Mouse (Mus musculus) small intestine, adult 2 months (tissue): ENCODE measurements around the gene Lbhd2. TPM values are rescaled to one million over a fixed set of nuclear protein-coding genes. Genes with fewer than 3 reads are reported as not detected.

ENCODE experiments used
- H3K27ac ChIP-seq: fragments of 200-500 bp; 2 replicates; pipeline ENCODE4 v1.5.1; 2012; ENCODE audit warnings: low read depth, low read length, control low read depth, inconsistent platforms; ENCODE audit not compliant: insufficient read depth
- H3K27me3 ChIP-seq: fragments of 200-500 bp; 2 replicates; pipeline ENCODE4 v1.6.1; 2012; ENCODE audit warnings: mild to moderate bottlenecking, moderate library complexity, low read length, inconsistent platforms; ENCODE audit not compliant: control insufficient read depth, insufficient read depth
- H3K36me3 ChIP-seq: fragments of 200-500 bp; 2 replicates; pipeline ENCODE4 v1.6.1; 2012; ENCODE audit warnings: mild to moderate bottlenecking, low read length, control low read depth, inconsistent platforms; ENCODE audit not compliant: control insufficient read depth, insufficient read depth
- H3K4me1 ChIP-seq: fragments of 200-500 bp; 2 replicates; pipeline ENCODE4 v1.6.1; 2012; ENCODE audit warnings: low read length, inconsistent platforms, mixed read lengths; ENCODE audit not compliant: control insufficient read depth, insufficient read depth, insufficient read length
- H3K4me3 ChIP-seq: fragments of 200-500 bp; 2 replicates; pipeline ENCODE4 v1.5.1; 2012; ENCODE audit warnings: low read depth, mild to moderate bottlenecking, control low read depth, inconsistent platforms, low read length, moderate library complexity
- CTCF ChIP-seq: fragments of 200-500 bp; IDR thresholded peaks from 2 replicates; pipeline ENCODE4 v1.5.1; 2012; ENCODE audit warnings: low read depth, mild to moderate bottlenecking, control low read depth, inconsistent platforms, low read length, moderate library complexity, mixed read lengths; ENCODE audit not compliant: insufficient replicate concordance, insufficient read length; ENCODE audit errors: extremely low read depth
- POLR2A ChIP-seq: fragments of 200-500 bp; IDR thresholded peaks from 2 replicates; pipeline ENCODE4 v1.6.1; 2012; ENCODE audit warnings: low read depth, mild to moderate bottlenecking, control low read depth, inconsistent platforms, low read length, moderate library complexity
- WGBS: fragments of 180-500 bp; shearing (Covaris S2); methylation state at CpG from one replicate; pipeline ENCODE4 v1.1.7; 2018; 5-methylcytosine and 5-hydroxymethylcytosine counted together
- polyA plus RNA-seq: library from polyadenylated mRNA; depleted of rRNA; stranded (reverse); fragments of >200 nt; gene quantifications from 2 replicates; pipeline ENCODE4 v1.2.3, GENCODE M21; 2012

The Lbhd2 gene
- polyA plus RNA-seq, 1 experiment, result not detected

GRCm38 (mm10) chr12:111404880-111405279 lies 1.7 kb upstream of the Lbhd2 start:
- H3K4me3 ChIP-seq, result no peak overlapping the region
- H3K4me1 ChIP-seq, result no peaks in the 10 kb centered on the region
- no peak for TF ChIP-seq POLR2A
- no peak for TF ChIP-seq CTCF
- peaks cover 16% of the 10 kb centered on the region for H3K27me3 ChIP-seq
- H3K27ac ChIP-seq, result no peak overlapping the region
- H3K36me3 ChIP-seq, result no peaks in the 10 kb centered on the region
- WGBS, result 48% methylated on average over 10 of the region's 10 CpGs

GRCm38 (mm10) chr12:111409583-111409982 lies 3.0 kb downstream of the Lbhd2 start:
- H3K4me3 ChIP-seq, result no peak overlapping the region
- peaks cover 3% of the 10 kb centered on the region for H3K4me1 ChIP-seq
- WGBS, result 33% methylated on average over 5 of the region's 5 CpGs
- H3K27me3 ChIP-seq, result peaks cover 16% of the 10 kb centered on the region; the same call in 1 of the 2 replicates
- H3K27ac ChIP-seq, result no peak overlapping the region
- no peaks in the 10 kb centered on the region for H3K36me3 ChIP-seq
- TF ChIP-seq CTCF (no peak), POLR2A (no peak)

- H3K27me3 ChIP-seq, result peaks cover 11% of the 10 kb centered on the region; the same call in 1 of the 2 replicates
- TF ChIP-seq CTCF (no peak), POLR2A (no peak)
- H3K4me1 ChIP-seq, result peaks cover 4% of the 10 kb centered on the region
- H3K27ac ChIP-seq, result no peak overlapping the region
- 65% methylated on average over 8 of the region's 8 CpGs for WGBS
- no peak overlapping the region for H3K4me3 ChIP-seq
- H3K36me3 ChIP-seq, result no peaks in the 10 kb centered on the region
These were observed 5.2 kb downstream of the Lbhd2 start for GRCm38 (mm10) chr12:111411631-111412355.

- no peak for TF ChIP-seq CTCF
- H3K27ac ChIP-seq, result no peak overlapping the region
- WGBS, result 44% methylated on average over 12 of the region's 12 CpGs
These were observed 6.1 kb downstream of the Lbhd2 start for GRCm38 (mm10) chr12:111412581-111413284.

GRCm38 (mm10) chr12:111413300-111413699 lies 6.7 kb downstream of the Lbhd2 start:
- H3K27ac ChIP-seq, result no peak overlapping the region
- no peaks in the 10 kb centered on the region for H3K36me3 ChIP-seq
- peak; percentile 98 for TF ChIP-seq CTCF
- TF ChIP-seq POLR2A, result no peak
- no peaks in the 10 kb centered on the region for H3K27me3 ChIP-seq
- peaks cover 8% of the 10 kb centered on the region for H3K4me1 ChIP-seq
- WGBS, result 3% methylated on average over 21 of the region's 21 CpGs
- H3K4me3 ChIP-seq, result peak overlapping the region; percentile 27

More at GRCm38 (mm10) chr12:111412581-111413284, 6.1 kb downstream of the Lbhd2 start:
- Histone ChIP-seq H3K4me3 (peak overlapping the region; percentile 27), H3K27me3 (peaks cover 2% of the 10 kb centered on the region; the same call in 1 of the 2 replicates), H3K36me3 (no peaks in the 10 kb centered on the region), H3K4me1 (peaks cover 8% of the 10 kb centered on the region)

GRCm38 (mm10) chr12:111416921-111417779 lies 10.5 kb downstream of the Lbhd2 start, which contains the start of gene Exoc3l4:
Gene Exoc3l4 (plus strand): TSS chr12:111417017.
- no peak; the same call in 1 of the 2 replicates for TF ChIP-seq CTCF
- peak; percentile 65; the same call in 1 of the 2 replicates for TF ChIP-seq POLR2A
- Histone ChIP-seq H3K27me3 (no peaks in the 10 kb centered on the region), H3K27ac (peak within 1 kb of the TSS; percentile 90), H3K36me3 (peaks cover 3% of the 10 kb centered on the region), H3K4me3 (peak within 1 kb of the TSS; percentile 67), H3K4me1 (peaks cover 11% of the 10 kb centered on the region)
- WGBS, result 5% methylated on average over 17 of the region's 17 CpGs
